Mouse (Mus musculus) gastrocnemius, adult 18-20 months (tissue): ENCODE data around the gene Prss35. TPM values are rescaled to one million over a fixed set of nuclear protein-coding genes. Genes with fewer than 3 reads are reported as not detected.

Experiments
- DNase-seq: peaks from one replicate; pipeline ENCODE4 v3.0.0; 2021; ENCODE audit warnings: low spot score
- total RNA-seq, 2 experiments: library from RNA; stranded (reverse); gene quantifications; 2 replicates each; pipeline ENCODE4 v1.2.3; 2021

Gene Prss35
- total RNA-seq, 2 experiments from 2014 or later = 0.12 TPM; not detected in 1

DNA sequence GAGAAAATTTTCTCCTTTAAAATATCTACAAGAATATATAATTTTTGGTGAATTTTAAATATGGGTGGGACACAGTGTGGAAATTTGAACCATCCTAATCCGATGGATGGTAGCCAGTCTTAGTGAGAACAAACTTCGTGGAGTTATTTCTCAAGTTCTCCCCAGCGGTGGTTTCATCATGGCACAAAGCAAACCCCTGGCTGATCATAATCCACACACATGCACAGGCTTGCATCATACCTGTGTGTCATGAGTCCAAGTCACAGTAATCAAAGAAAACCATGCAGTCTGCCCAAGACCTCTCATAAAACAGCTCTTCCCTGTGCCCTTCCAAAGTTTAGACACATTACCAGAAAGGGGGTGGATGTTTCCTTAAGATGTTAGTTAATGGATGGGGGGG is 13.6 kb upstream of the Prss35 start:
- DNase-seq = no peak

DNA sequence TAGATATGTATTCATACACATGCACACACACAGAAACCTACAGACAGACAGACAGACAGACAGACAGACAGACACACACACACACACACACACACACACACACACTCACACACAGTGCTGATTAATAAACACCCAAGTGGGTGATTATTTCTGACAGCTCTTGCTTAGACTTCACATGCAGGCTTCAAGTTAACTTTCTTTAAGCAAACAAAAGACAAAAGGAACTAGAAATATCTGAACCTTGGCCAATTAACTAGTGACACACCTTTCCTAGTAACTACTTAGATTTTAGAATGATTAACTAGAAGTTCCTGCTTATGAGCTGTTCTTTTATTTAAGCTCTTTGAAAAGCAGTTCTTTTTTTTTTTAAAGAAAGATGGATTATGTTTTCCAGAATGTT is 9.1 kb upstream of the Prss35 start:
- no peak for DNase-seq

DNA sequence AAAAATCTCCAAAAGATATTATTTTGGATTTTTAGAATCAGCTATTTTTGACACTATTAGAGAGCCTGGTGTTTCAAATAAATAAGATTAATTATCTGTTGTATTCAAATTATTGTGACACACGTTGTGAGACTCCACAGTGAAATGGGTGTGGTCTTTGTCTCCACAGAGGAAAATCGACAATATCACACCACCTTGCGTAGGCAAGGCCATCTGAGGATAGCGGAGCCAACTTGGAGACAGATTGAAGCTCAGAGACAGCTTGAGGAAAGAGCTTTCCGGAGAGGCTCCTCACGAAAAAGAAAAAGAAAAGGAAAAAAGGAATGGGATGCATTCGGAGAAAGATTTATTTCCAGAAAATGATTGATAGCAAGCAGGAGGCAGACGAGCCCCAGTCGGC is 8.7 kb upstream of the Prss35 start:
- DNase-seq = no peak

DNA sequence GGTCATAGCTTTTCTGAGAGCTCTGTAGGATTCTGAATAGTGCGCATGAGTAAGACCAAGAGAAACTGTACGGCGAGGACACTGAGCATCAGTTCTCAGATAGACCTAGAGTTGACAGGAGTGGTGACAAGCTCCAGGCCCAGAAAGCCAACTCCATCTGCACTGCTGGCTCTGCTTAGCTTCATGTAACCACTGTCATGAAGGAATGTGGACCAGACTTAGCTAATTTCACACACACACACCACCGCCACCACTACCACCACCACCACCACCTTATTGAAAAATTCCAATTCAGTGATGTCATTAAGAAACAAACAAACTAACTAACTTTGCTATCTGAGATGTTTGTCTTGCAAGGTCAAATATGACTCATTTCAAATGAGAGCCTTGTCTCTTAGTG is 6.5 kb upstream of the Prss35 start:
- no peak for DNase-seq

DNA sequence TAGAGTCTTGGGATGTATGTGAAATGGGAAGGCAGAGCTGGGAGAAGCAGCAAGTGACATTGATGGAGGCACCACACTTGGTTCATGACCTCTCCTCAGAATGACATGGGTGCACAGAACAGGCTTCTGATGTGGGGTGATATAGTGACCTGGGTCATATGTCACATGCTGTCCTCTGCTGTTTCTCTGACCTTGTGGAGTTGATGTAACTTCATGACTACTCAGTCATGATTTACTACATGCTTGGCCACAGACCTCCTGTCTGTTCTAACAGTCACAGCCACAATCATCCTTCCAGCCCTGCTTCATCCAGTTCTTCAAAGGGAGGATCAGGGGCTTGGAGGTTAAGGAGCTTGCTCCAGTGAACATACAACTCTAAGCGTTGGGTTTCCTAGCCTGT is 5.4 kb upstream of the Prss35 start:
- no peak for DNase-seq

DNA sequence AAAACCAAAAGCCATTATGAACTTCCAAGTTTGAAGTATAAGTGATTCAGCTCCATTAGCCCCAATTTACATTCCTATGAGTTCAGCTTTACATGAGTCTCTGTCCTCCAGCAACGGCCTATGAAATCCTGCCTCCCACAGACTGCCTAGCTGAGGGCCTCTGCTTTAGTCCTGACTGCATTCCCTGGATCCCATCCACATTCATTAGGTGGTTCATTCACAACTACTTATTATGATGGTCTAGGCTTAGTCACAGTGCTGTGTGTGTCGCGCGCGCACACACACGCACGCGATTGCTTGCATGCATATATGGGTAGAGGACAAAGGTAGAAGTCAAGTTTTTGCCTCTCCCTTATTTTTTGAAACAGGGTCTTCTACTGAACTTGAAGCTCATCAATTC is 4.6 kb upstream of the Prss35 start:
- DNase-seq = no peak

DNA sequence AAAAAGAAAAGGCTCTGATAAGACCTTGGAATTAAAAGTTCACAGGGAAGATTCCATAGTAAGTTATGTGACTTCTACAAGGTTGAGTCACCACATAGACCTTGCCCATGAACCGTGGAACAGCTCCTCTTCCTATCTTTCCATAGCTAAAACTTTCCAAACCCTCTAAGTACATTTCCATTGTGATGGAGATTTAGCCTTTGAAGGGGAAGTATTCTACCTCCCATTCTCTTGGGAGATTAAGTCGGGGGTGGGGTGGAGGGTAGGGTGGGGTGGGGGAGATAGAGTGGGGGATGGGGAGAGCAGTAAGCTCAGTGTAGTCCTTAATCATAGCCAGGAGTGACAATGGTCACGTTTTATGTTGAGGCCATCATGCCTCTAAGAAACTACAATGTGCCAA is 3.5 kb upstream of the Prss35 start:
- DNase-seq = no peak

DNA sequence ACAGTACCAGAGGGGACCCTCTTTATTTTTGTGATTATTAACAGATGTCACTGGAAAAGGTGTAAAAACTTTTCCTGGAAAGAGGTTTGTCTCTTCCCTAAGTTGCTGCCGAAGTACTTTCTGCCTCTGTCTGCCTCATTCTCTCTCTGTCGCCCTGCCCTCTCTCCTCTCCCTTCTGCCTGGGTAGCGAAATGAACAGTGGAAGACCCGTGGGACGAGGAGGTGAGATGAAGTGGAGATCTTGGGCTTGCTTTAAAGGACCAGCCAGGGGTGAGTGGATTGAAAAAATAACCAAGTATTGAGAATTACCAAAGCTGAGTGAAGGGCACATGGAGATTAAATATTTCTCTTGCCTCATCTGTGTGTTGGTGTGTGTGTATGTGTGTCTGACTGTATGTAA is 592 bp downstream of the Prss35 start:
- DNase-seq = no peak

DNA sequence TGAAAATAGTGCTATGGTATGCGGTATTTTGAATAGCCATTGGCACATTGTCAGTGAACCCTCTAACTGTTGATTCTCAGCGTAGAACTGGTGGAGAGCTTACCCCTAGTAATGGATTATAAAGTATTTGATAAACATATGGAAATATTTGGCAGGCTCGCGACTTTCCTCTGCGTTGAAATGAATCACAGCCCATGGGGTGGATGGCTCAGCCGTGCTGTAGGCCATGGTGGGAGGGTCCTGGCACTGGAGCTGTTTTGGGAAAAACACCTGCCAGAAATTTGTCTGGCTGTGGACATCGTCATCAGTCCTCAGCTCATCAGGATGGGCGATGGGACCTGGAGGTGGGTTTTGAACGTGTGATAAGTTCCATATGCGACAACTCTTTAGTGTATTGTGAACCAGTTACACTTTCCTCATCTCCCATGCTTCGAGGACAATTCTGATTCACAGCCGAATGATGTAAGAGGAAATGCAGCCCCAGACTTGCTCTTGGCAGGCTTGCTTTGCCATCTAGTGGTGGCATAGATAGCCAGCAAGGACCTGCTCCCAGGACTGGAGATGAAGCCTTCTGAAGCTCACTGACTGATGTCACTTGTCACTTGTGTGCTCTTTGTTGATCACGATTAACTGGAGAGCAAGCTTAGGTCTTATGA is 2.6 kb downstream of the Prss35 start:
- peak; percentile 71 for DNase-seq

DNA sequence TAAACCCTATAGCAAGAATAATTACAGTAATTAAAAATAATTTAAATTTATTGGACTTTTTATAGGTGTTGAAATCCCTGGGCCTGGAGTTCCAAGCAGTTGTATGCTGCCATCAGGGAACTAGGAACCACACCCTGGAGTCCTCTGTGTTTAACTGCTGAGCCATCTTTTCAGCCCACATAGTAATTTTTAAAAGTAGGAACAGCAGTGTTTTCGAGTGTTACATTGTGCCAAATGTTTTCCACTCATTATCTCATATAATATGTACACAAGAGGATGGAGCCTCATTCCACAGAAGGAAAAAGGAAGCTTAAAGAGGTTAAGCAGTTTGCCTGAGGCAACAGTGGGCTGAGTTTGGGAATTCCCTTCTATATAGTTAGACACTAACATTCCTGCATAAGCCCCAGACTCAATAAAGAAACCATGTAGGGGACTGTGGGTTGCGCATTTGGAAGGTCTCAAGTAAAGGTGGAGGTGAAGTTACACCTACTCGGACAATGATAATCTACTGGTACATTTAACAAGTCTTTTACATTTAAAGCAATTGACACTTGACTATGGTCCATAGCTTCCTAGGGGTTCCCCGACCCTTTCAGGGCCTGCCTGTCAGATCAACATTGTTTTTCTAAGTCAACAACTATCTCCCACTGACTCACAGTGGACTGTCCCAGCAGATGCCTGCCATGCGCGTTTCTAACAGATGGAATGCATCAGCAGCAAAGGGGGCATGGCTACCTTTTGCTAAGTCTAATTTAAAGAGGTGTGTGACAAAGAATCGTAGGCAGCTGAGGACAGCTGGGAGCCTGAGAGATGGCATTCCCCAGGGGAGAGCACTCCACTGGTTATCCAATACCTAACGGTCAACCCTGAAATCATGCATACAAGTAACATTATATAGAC is 19.3 kb downstream of the Prss35 start:
- no peak for DNase-seq

DNA sequence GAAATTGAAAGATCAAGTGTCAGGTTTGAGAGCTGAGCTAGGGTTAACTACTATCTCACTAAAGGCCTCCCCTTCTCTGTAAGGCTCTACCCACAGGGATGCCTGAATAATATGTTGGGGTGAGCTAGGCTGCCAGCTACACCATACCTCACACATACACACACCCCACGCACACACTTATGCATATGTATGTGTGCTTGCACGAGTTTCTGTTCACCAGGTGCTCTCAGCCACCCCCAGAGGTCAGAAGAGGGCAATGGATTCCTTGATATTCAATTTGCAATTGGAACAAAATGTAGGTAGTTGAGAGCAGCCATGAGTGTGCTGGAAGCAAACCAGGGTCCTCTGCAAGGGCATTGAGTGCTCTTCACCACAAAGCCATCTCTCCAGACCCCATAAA is 20.6 kb downstream of the Prss35 start:
- no peak for DNase-seq

DNA sequence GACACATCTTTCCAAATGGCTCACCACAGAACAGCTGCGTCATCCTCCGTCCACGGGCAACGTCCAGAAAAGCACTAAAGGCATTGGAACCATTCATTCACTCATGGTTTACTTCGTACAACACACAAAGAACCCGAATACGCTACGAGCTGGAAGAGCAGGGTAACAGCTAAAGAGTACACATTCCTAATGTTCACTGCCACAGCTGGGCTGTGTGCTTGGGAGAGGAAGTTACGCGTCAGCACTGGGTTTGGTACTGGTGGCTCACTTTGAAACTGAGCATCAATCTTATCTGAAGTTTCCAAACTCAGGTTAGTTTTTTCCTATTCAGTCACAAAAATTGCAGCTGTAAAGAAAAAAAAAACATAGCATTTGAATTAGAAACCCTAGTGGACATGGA is 23.5 kb downstream of the Prss35 start:
- no peak for DNase-seq

DNA sequence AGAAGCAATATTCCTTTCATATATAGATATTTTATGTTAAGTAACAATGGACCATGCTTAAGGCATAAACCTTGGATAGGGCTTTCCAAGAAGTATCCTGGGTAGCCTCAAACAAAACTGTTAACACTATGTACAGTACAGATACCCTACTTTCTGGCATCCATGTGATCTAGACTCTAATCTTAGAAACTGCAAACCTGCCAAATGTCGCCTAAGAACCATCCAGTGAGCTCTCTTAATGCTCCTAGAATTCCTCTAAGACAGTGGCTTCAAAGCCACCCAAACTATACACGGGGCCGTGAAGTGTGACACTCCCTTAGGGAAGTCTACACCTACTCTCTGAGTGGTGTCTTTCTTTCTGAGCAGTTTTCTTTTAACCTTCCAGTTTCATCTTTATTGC is 29.4 kb downstream of the Prss35 start:
- no peak for DNase-seq

DNA sequence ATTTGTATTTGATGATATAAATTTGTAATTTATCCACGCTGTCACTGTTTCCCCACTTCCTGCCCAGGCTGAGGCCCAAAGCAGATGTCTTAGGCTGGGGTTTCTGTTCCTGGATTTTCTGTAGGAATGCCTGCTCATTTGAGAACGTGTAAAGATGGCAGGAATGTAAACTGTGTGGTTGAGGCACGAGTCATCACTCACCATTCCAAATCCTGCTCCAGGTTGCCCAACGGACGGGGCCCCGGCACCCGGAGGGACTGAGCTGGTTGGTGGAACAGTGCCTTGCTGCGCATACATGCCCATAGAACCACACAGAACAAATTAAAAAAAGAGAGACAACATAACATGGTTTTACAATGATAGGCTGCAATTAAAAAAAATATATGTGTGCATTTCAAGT is 30.5 kb downstream of the Prss35 start:
- no peak for DNase-seq

DNA sequence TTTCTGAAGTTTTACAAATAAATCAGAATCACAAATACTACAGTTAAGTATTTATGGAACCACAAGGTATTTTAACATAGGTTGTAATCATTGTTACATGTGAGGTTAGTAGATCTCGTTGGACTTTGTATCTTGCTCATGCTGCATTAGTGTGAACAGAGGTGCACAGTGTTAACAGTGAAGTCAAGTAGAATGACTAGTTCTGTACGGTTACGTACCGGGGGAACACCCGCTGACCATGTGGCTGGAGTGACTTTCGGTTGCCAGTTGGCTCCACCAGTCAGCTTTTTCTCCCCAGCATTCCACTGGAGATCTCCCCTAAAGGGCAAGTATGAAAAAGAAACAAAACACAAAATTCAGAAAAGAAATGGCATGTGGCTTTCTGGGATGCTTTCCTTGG is 31.9 kb downstream of the Prss35 start:
- DNase-seq = no peak

DNA sequence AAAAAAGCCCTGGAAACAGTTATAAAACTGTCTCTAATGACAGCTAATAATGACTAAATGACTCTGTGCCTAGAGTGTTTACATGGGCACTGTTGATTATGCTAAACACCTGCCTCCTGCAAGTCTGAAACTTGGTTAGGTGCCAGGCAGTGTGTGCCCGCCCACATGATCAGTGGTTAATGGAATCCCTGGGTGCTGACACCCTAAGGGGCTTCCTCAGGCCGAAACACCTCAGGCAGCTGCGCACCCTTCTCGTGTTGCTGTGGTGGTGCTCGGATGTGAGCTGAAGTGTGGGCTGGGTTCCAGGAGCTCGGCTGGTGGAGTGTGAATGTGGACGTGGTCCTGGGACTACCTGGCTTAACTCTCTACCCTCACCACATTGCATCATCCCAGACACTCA is 33.9 kb downstream of the Prss35 start:
- no peak for DNase-seq

DNA sequence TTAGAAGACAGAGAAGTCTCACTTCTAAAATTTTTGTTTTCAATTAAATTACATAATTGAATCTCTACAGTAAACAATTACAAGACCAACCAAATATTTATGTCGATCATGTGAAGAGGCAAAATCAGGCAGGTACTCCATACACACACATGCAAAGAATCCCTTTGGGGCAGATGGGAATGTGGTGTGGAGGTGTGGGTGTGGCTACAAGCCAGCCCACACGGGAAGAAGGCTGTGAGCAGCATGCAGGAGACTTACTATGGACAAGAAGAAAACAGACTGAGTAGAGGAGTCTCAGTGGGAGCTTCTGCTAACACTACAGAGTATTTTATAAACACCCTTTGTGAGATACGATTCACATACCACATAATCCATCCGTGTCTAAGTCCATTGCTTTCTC is 34.8 kb downstream of the Prss35 start:
- DNase-seq = no peak

DNA sequence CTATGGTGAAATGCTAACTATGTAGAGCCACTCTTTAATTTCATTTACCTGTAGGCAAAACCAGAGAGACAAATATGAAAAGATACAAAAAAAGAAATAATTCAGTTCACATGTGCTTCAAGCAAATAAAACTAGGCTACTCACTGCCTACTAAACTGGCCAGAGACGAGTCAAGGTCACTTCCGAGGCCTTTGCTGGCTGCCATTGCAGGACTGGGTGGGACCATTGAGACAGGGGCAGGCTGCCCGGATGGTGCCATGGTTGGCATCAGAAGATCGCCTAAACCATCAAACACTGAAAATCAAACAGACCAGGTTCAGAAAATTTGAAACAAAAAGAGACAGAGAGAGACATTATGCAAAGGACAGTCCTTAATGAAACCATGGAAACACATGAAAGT is 38.0 kb downstream of the Prss35 start:
- DNase-seq = no peak

DNA sequence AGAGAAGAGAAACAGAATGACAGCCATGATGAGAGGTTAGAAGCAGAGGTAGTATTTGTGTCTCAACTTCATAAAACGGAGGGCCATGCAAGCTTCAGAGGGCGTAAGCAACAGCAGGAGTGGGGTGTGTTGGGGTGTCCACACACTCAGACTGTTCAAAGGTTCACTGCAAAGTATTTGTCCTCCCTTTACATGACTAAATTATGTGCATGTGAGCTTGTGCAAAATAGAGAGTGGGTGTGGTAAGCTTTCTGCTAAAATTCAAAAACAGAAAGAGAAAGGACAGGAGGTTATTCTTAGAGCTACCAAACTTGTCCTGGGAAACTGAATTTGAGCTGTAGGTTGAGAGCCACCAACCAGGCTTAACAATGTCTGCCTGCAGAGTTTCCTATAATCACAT is 39.4 kb downstream of the Prss35 start:
- DNase-seq = no peak

DNA sequence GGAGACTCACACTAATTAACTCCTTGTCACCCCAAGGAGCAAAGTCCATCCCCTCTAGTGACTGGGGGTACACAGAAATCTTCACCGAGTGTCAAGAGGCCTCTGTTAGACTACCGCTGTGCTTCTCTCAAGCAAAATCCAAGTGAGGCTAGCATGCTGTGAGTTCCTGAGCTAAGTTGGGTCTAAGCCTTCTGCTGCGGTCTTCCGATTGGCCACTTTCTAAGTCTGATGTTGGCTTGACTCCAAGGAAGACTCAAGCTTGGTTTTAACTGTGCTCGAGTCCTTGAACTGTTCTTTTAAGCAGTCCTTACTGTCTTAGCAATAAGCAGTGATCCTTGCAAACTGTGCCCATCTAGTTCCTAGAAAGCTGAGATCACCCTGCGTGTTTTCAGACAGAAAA is 45.7 kb downstream of the Prss35 start:
- no peak for DNase-seq

DNA sequence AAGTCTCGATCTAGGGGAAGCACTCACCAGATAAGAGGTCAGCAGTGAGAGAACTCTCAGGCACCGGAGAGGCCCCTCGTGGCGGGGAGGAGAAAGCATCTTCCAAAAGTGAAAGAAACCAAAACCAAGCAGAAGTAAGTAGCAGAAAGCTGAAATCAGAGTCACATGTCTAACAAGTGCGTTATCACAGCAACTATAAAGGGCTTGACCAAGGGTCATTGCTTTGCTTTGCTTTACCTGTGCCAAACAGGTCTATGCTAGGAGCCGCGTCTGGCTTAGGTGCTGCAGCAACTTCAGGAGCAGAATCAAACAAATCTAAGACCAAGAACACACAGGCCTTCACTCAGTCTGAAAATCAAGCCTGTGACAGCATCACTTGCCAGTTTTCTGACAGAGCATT is 48.5 kb downstream of the Prss35 start:
- no peak for DNase-seq

DNA sequence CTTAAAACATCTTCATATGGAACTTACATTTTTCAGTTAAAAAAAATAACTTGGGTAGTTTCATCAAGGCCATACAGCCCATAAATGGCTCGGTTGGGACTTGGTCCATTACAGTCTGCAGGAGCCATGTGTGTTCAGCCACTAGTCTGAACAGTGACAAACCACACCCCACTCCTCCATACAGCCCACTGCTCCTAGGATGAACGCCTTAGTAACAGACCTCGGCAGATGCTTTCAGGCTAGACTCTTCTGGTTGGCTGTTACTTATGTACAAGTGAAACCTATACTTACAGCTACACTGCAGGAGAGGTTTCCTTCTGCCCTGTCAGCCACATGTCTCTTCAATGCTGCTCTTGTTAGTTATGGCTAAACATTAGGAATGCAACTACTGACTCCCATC is 51.8 kb downstream of the Prss35 start:
- DNase-seq = no peak

DNA sequence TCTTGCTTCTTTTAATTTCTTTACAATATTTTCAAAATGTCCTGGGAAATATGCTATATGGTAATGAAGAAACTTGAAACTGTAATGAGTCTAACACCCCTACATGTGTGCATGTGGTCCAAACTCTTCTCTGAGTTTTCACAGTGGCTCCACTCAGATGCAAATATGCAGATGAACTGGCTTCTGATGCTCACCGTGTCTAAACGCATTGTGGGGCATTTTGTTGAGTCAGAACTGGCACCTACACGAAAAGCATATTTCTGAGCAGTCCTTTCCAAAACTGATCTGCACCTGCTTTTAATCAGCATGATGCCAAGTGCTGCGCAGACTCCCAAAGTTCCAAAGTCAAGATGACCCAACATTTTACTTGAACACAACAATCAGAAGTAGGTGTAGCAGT is 54.1 kb downstream of the Prss35 start:
- no peak for DNase-seq
